ENCODE assay signal across 17 mouse cellular contexts in genomic region chrX:169844150-169844772, GRCm38 (mm10).
A peak's percentile ranks its signal among the peaks of the same experiment; 100 is the strongest.
DNase-seq lines count a peak whose midpoint lies in the region; ATAC-seq and TF ChIP-seq lines count a peak whose summit lies in the region.
"Had no signal": no experiment of that assay in that cellular context is flagged by ENCODE, and none has a peak within 500 bp of the region (broad histone marks: within the 10 kb centered on the region; RNA-seq: fewer than 3 reads in every experiment).

No protein-coding gene starts in this region.

- no peak for ATAC-seq in kidney, postnatal 0 days (replicated peaks; ENCODE audit: low FRiP score, low read depth)
- no peak for ATAC-seq in kidney, embryonic 14.5 days (ENCODE audit: low FRiP score, low TSS enrichment)
- 0 out of 2 replicates have a peak, but pooled peaks have one; percentile 24 for ATAC-seq in hindbrain, embryonic 13.5 days (ENCODE audit: low FRiP score)
- no peak for ATAC-seq in liver, embryonic 12.5 days
- no peak for ATAC-seq in erythroblast, adult 5-6 weeks (replicated peaks; ENCODE audit: low FRiP score, poor library complexity, severe bottlenecking)

- no peaks in the 10 kb centered on the region for H3K27me3 ChIP-seq in kidney, postnatal 0 days (ENCODE audit: insufficient read depth, low read length)
- H3K27me3 ChIP-seq in kidney, embryonic 14.5 days (ENCODE audit: control insufficient read depth, insufficient read depth, low read length): peaks cover 7% of the 10 kb centered on the region; the same call in 1 of the 2 replicates
- H3K27me3 ChIP-seq in hindbrain, embryonic 13.5 days: peaks cover 27% of the 10 kb centered on the region; the same call in 1 of the 2 replicates
- H3K27me3 ChIP-seq in liver, embryonic 12.5 days (replicated peaks): peaks cover 6% of the 10 kb centered on the region; the same call in 1 of the 2 replicates
- H3K27me3 ChIP-seq: heart, embryonic 15.5 days had no signal

- no peak overlapping the region for H3K4me3 ChIP-seq in kidney, postnatal 0 days (replicated peaks; ENCODE audit: low read depth, low read length)
- no peak overlapping the region for H3K4me3 ChIP-seq in kidney, embryonic 14.5 days (ENCODE audit: low read length)
- no peak overlapping the region for H3K4me3 ChIP-seq in hindbrain, embryonic 13.5 days
- H3K4me3 ChIP-seq in liver, embryonic 12.5 days: no peak overlapping the region
- H3K4me3 ChIP-seq: heart, embryonic 15.5 days; lung, embryonic 15.5 days; megakaryocyte, embryonic 14.5 days; neural tube, embryonic 13.5 days had no signal

- no peaks in the 10 kb centered on the region for H3K36me3 ChIP-seq in kidney, postnatal 0 days (ENCODE audit: insufficient read depth, low read length)
- no peaks in the 10 kb centered on the region for H3K36me3 ChIP-seq in kidney, embryonic 14.5 days (ENCODE audit: control insufficient read depth, insufficient read depth, low read length)
- no peaks in the 10 kb centered on the region for H3K36me3 ChIP-seq in hindbrain, embryonic 13.5 days
- no peaks in the 10 kb centered on the region for H3K36me3 ChIP-seq in liver, embryonic 12.5 days
- H3K36me3 ChIP-seq: heart, embryonic 15.5 days; lung, embryonic 15.5 days; neural tube, embryonic 13.5 days had no signal

- no peak overlapping the region for H3K4me2 ChIP-seq in kidney, postnatal 0 days (ENCODE audit: low read length)
- no peak overlapping the region for H3K4me2 ChIP-seq in kidney, embryonic 14.5 days (replicated peaks; ENCODE audit: low read depth, low read length)
- no peak overlapping the region for H3K4me2 ChIP-seq in hindbrain, embryonic 13.5 days
- no peak overlapping the region for H3K4me2 ChIP-seq in liver, embryonic 12.5 days
- H3K4me2 ChIP-seq: heart, embryonic 15.5 days; lung, embryonic 15.5 days; neural tube, embryonic 13.5 days had no signal

- DNase-seq in kidney, postnatal 0 days (ENCODE audit: low spot score): peak; percentile 7
- DNase-seq in ES-CJ7 (ENCODE audit: low read depth, low spot score): peak; percentile 28
- peak; percentile 54 for DNase-seq in embryo, embryonic 11 days
- DNase-seq in kidney, postnatal 25 days: no peak
- DNase-seq: adrenal gland, postnatal 14 days; cerebellum, adult 8-10 months; heart, adult 11 months; kidney, postnatal 14 days; liver had no signal

- no peak overlapping the region for H3K9ac ChIP-seq in kidney, postnatal 0 days (ENCODE audit: low read depth, low read length)
- no peak overlapping the region for H3K9ac ChIP-seq in kidney, embryonic 14.5 days (ENCODE audit: low read depth, low read length)
- no peak overlapping the region for H3K9ac ChIP-seq in hindbrain, embryonic 13.5 days
- no peak overlapping the region for H3K9ac ChIP-seq in liver, embryonic 12.5 days
- H3K9ac ChIP-seq: heart, embryonic 15.5 days; lung, embryonic 15.5 days; neural tube, embryonic 13.5 days had no signal

- no peaks in the 10 kb centered on the region for H3K4me1 ChIP-seq in kidney, postnatal 0 days (replicated peaks; ENCODE audit: insufficient read depth, low read length)
- no peaks in the 10 kb centered on the region for H3K4me1 ChIP-seq in kidney, embryonic 14.5 days (ENCODE audit: control insufficient read depth, insufficient read depth, low read length)
- peaks cover 11% of the 10 kb centered on the region for H3K4me1 ChIP-seq in hindbrain, embryonic 13.5 days (replicated peaks)
- no peaks in the 10 kb centered on the region for H3K4me1 ChIP-seq in liver, embryonic 12.5 days
- H3K4me1 ChIP-seq: lung, embryonic 15.5 days had no signal

- no peak for TF ChIP-seq CTCF in kidney, postnatal 0 days (IDR thresholded peaks at IDR 0.05; ENCODE audit: low read depth)

- H3K9me3 ChIP-seq in kidney, postnatal 0 days (replicated peaks; ENCODE audit: low read length): no peaks in the 10 kb centered on the region
- no peaks in the 10 kb centered on the region for H3K9me3 ChIP-seq in kidney, embryonic 14.5 days (ENCODE audit: control insufficient read depth, low read length)
- no peaks in the 10 kb centered on the region for H3K9me3 ChIP-seq in hindbrain, embryonic 13.5 days
- H3K9me3 ChIP-seq in liver, embryonic 12.5 days (replicated peaks): no peaks in the 10 kb centered on the region
- H3K9me3 ChIP-seq: heart, embryonic 15.5 days; lung, embryonic 15.5 days; megakaryocyte, embryonic 14.5 days; neural tube, embryonic 13.5 days had no signal

- 44% methylated on average over 5 of the region's 5 CpGs for WGBS in kidney, postnatal 0 days
- WGBS in kidney, embryonic 14.5 days: 44% methylated on average over 5 of the region's 5 CpGs
- 21% methylated on average over 5 of the region's 5 CpGs for WGBS in hindbrain, embryonic 13.5 days
- 49% methylated on average over 5 of the region's 5 CpGs for WGBS in liver, embryonic 12.5 days (ENCODE audit: insufficient replicate concordance)

- no peak overlapping the region for H3K27ac ChIP-seq in kidney, postnatal 0 days
- no peak overlapping the region for H3K27ac ChIP-seq in kidney, embryonic 14.5 days (ENCODE audit: low read depth, low read length)
- 0 out of 2 replicates have a peak overlapping the region, but pooled peaks have one; percentile 30 for H3K27ac ChIP-seq in hindbrain, embryonic 13.5 days
- H3K27ac ChIP-seq in liver, embryonic 12.5 days: no peak overlapping the region
- H3K27ac ChIP-seq: heart, embryonic 15.5 days; lung, embryonic 15.5 days; neural tube, embryonic 13.5 days had no signal

Comparison
In these comparisons a context has a peak if more than half of its experiments do, and no peak if none do; other contexts are left out.
1. DNase-seq: peak in kidney, postnatal 0 days (single experiment), ES-CJ7 (single experiment) and embryo, embryonic 11 days (single experiment); none in kidney, postnatal 25 days (0 of 2).